Mouse (Mus musculus) c-Kit-positive CD71-negative TER-119-negative erythroid progenitor cells, embryonic 14.5 days (primary cell): Measurements from ENCODE around the gene Lelp1.

ENCODE experiments used
- DNase-seq: peaks from one replicate; pipeline ENCODE4 v3.0.0-alpha.2; 2013; ENCODE audit warnings: low read depth

The Lelp1 gene

DNA sequence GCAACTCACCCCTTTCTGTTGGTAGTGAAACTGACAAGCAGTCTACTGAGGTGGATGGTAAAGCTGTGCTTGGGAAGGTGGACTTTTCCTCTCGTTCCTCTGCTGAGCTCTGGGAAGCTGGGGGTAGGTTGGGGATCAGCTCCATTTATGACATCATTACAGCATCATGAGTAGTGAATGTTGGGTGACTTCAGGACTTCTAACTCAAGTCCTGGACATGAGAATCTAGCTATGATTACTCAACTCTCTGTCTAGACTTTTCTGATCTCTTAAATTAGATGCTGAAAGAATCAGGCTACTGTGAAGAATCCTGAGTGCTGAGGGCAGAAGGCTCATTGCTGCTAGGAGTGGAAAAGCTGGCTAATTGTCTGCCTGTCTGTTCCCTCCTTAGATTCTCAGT lies at the start of gene Lelp1:
Lelp1 (minus strand) TSS at position 101 of the 400 bp plus-strand sequence.
- DNase-seq, result no peak

DNA sequence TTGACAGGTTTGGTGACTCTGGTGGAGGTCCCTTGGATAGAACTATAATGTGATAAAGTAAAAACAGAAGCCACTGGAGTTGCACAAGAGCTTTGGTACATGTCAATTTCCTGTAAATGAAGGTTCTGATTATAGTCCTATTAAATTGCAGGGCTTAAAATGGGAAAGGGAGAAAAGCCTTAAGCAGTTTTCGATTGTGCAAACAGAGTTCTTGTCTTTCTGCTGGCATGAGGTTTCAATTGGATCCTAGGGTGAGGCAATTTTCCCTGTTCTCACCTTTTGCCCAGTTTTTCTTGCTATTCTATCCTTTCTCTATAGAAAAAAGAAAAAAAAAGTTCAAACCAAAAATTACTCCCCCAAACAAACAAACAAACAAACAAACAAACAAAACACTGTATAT lies 34.3 kb upstream of the Lelp1 start:
- DNase-seq, result no peak

GRCm38 (mm10) chr3:92169847-92170246 lies 27.3 kb upstream of the Lelp1 start:
- DNase-seq, result no peak

DNA sequence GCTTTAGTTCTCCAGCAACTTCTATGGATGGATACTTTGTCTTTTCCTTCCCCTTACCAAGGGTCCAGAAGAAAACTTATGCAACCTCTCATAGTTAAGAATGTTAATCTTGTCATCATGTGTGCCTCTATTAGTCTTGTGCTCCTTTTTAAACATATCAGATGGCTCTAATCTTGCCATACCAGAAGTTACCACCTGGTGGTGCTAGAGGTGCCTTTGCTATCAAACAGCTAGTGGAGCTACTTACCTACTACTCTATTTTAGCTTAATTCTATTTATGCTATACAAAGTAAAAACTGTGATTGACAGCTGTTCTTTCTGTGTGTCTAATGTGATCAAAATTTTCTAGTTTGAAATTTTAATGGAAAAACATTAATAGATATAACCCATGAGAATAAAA lies 10.8 kb upstream of the Lelp1 start:
- peak; percentile 25 for DNase-seq

GRCm38 (mm10) chr3:92150631-92151277 lies 8.2 kb upstream of the Lelp1 start:
- peak; percentile 40 for DNase-seq

DNA sequence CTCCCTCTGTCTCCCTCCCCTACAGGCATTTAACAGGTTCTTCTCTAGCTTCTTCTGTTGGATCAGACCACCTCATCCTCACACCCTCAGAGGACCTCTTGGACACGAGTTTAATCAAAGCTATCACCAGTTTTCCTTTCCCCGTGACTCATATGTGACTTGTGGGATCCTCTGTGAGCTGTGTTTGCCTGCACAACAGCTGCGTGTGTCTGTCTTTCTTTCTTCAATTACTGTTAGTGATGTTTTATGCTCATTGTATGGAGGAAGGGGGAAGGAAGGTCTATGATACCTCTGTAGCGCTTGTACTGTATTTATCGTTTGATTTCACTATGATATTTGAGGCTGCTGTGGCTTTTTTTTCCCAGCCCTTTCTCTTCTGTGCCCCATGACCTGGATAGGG lies 5.4 kb upstream of the Lelp1 start:
- DNase-seq, result no peak

- DNase-seq, result no peak
Observed at GRCm38 (mm10) chr3:92147420-92147819, 4.9 kb upstream of the Lelp1 start.

GRCm38 (mm10) chr3:92123847-92124246 lies 18.7 kb downstream of the Lelp1 start, which contains the start of gene Prr9:
TSS of gene Prr9 (minus strand) at chr3:92123947.
- DNase-seq, result no peak

DNA sequence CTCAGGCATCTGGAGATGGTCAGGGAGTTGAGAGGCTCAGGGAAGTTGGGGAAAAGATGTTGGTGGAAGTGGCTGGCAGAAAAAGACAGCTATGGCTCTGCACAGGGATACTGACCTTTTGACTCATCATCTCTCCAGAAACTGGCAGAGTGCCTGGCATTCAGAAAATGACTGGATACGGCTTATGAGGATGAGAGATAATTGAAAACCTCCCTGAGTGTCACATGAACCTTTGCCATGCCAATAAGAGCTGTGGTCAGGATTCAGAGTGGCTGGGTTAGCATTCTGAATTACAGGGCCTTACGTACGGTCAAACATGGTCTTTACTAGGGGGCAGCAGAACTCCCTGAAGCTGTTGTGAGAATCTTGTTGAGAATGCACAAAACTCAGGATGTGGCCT lies 21.6 kb downstream of the Lelp1 start:
- DNase-seq, result no peak

DNA sequence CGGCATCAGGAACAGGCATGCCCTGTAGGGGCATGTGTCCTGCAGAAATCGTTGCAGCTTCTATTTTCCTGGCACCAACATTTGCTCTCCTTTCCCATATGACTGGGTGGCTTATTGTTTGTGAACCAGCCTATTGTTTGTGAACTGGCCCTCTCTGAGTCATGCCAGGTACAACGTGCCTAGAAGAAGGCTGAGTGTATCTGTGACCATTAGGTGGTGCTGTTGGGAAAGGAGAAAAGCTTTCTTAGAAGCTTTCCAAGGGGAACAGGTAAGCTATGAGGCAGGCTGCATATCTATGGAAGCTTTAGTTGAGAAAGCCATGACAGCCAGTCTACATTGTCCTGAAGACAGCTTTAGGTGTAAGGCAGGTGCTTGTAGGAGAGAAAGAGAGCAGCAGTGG lies 24.6 kb downstream of the Lelp1 start:
- DNase-seq, result no peak

- no peak for DNase-seq
Observed at GRCm38 (mm10) chr3:92111526-92111925, 31.0 kb downstream of the Lelp1 start.

DNA sequence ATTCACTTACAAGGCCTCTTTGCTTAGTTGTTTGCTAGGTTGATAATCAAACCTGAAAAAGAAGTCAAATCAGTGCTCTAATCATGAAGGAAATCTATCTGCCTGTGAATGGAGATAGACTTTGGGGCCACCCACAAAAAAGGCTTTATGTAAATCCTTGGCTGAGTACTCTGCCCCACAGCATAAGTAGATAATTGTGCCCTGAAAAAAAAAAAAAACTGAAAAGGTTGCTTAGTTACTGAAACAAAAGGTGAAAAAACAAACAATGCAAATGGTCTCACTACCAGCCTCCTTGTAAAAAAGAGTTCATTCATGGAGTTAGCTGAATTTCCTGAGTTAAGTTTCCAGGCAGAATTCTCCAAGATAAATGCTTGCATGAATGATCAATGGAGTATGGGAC lies 31.8 kb downstream of the Lelp1 start:
- no peak for DNase-seq

DNA sequence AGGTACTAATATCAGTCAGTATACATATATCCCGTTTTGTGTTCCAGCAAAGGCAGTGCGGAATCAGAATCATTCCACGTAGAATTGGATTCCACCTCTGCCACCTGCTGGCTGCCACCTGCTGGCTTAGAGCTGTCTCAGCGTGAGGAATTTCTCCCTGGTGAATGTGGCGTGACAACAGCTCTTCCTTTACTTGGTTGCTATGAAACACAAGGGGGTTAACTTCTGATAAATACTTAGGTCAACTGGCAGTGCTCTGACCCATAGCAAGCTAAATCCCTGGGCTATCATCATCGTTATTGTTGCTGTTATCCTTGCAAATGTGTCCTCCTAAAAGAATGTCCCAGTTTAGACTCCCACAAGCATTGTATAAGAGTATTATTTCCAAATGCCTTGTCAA lies 36.0 kb downstream of the Lelp1 start:
- DNase-seq, result no peak
